Mouse (Mus musculus): Measurements from ENCODE around the gene Agpat1.

Gene Agpat1

DNA sequence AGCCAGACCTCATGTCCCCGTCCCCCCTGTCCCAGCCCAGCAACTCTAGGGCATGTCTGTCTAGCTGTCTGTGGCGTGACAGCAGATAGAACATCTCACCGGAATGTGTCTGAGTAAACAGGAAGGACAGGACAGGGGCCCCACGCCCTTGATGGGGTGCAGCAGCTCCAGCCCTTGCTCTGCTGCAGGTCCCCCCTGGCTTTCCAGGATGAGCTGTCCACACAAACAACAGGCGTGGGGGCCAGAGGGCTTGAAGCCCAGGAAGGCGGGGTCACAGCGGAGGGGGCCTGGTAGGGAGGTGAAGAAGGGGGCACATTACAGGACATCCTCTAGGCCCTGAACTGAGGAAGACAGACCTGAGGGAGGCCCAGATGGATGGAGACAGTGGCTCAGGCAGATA lies 51.1 kb downstream of the Agpat1 start:
- Histone ChIP-seq H3K36me3 (ENCODE audit: control insufficient read depth, insufficient read depth, low read length, poor library complexity, severe bottlenecking) (peaks cover 9% of the 10 kb centered on the region), H3K27me3 (ENCODE audit: control insufficient read depth, insufficient read depth, low read length, poor library complexity, severe bottlenecking) (no peaks in the 10 kb centered on the region)
- no peak for DNase-seq (ENCODE audit: low read depth, low spot score)

DNA sequence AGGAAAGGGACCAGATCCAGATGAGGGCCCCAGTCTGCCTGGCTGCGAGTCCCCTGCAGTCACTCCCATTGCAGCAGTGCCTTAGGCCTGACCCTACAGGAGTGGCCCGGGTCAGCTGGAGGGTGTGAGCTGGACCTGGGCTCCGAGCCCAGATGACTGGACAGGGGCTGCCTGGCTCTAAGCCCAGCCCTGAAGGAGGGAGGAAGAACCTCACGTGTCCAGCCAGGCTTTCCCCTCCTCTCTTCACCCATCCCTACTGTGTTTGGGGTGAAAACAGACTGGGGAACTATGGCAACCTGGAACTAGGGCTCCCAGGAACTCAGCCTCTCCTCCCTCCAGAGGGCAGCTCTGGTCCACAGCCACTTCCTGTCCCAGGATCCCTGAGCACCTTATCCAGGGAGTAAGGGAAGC lies 51.5 kb downstream of the Agpat1 start:
- no peak for DNase-seq (ENCODE audit: low read depth, low spot score)
- Histone ChIP-seq H3K27me3 (ENCODE audit: control insufficient read depth, insufficient read depth, low read length, poor library complexity, severe bottlenecking) (no peaks in the 10 kb centered on the region), H3K36me3 (ENCODE audit: control insufficient read depth, insufficient read depth, low read length, poor library complexity, severe bottlenecking) (peaks cover 8% of the 10 kb centered on the region)

DNA sequence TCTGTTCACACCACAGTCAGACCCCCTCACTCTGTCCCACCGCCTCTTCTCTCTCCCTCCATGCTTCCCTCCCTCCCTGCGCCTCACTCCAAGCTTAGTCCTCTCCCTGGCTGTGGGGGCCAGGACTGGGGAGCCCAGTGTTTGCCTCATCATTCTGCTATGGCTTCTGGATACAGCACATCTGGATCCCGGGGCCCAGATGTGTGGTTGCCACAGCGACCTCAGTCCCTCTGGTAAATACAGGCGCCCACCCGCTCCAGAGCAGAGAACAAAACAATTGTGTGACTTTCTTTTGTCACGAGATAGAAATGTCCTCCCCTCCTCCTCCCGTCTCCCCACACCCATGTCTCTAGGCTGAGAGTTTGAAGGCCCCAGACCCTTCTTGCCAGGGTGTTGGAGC lies 52.6 kb downstream of the Agpat1 start:
- no peak for DNase-seq (ENCODE audit: low read depth, low spot score)
- H3K36me3 ChIP-seq (ENCODE audit: control insufficient read depth, insufficient read depth, low read length, poor library complexity, severe bottlenecking), result peaks cover 6% of the 10 kb centered on the region

DNA sequence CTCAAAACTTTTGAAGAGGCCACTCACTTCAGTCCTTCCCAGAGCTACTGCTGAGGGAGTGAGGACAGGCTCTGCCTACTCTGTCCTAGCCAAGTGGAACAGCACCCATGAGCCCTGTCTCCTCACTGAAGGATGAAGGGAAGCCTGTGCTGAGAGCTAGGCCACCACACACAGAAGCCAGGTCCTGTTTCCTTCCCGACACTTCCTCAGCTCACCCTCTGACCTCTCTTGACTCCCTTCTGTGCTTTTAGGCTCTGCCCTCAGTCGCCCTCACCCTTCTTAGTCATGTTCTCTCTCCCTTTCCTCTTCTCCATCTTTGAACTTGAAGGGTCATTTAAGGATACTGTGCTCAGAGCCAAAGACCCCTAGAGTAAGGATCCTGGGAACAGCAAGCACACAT lies 53.2 kb downstream of the Agpat1 start:
- DNase-seq (ENCODE audit: low read depth, low spot score), result no peak
- peaks cover 4% of the 10 kb centered on the region; the same call in 1 of the 2 replicates for H3K27me3 ChIP-seq (ENCODE audit: control insufficient read depth, insufficient read depth, low read length, poor library complexity, severe bottlenecking)
- peaks cover 6% of the 10 kb centered on the region; the same call in 1 of the 2 replicates for H3K36me3 ChIP-seq (ENCODE audit: control insufficient read depth, insufficient read depth, low read length, poor library complexity, severe bottlenecking)

More for the DNA sequence above, 52.6 kb downstream of the Agpat1 start:
- H3K27me3 ChIP-seq (ENCODE audit: control insufficient read depth, insufficient read depth, low read length, poor library complexity, severe bottlenecking), result peaks cover 3% of the 10 kb centered on the region; the same call in 1 of the 2 replicates

DNA sequence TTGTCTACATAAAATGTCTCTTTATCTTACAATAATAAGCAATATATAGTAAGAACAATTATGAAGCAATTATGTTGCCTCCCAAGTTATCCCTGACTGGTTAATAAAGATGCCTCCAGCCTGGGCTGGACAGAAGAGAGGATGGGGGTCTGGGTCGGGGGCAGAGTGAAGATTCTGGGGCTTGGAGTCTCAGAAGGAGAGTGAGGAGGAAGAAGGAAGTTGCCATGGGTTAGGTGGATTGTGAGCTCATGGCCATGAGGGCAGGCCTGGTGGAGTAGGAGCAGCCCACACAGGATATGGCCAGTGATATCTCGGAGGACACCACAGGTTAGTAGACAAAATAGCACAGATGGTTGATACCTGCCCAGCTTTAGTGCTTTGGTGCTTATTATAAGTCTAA lies 54.1 kb downstream of the Agpat1 start:
- peaks cover 4% of the 10 kb centered on the region; the same call in 1 of the 2 replicates for H3K27me3 ChIP-seq (ENCODE audit: control insufficient read depth, insufficient read depth, low read length, poor library complexity, severe bottlenecking)
- H3K36me3 ChIP-seq (ENCODE audit: control insufficient read depth, insufficient read depth, low read length, poor library complexity, severe bottlenecking), result 0 out of 2 replicates have a peak, but pooled peaks cover 2% of the 10 kb centered on the region

DNA sequence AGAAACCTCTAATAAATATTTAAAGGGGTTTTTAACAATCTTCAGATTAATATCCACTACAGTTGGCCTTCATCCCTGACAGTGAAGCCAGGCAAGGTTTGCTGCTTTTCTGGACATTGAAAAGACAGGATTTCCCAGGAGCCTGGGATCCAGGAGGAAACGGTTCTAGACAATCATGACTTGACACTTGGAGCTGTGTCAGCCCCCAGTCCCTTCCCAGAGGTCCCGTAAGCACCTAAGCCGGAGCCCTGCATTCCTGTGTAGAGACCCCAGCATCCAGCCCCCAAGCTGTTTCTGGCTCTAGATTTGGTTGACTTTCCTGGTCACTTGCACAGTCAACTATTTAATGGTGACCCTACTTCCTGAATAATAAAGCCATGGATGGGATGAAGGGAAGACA lies 54.5 kb downstream of the Agpat1 start:
- Histone ChIP-seq H3K27me3 (ENCODE audit: control insufficient read depth, insufficient read depth, low read length, poor library complexity, severe bottlenecking) (peaks cover 4% of the 10 kb centered on the region; the same call in 1 of the 2 replicates), H3K36me3 (ENCODE audit: control insufficient read depth, insufficient read depth, low read length, poor library complexity, severe bottlenecking) (0 out of 2 replicates have a peak, but pooled peaks cover 2% of the 10 kb centered on the region)
- DNase-seq (ENCODE audit: low read depth, low spot score), result no peak

More for the DNA sequence above, 54.1 kb downstream of the Agpat1 start:
- DNase-seq (ENCODE audit: low read depth, low spot score), result no peak

DNA sequence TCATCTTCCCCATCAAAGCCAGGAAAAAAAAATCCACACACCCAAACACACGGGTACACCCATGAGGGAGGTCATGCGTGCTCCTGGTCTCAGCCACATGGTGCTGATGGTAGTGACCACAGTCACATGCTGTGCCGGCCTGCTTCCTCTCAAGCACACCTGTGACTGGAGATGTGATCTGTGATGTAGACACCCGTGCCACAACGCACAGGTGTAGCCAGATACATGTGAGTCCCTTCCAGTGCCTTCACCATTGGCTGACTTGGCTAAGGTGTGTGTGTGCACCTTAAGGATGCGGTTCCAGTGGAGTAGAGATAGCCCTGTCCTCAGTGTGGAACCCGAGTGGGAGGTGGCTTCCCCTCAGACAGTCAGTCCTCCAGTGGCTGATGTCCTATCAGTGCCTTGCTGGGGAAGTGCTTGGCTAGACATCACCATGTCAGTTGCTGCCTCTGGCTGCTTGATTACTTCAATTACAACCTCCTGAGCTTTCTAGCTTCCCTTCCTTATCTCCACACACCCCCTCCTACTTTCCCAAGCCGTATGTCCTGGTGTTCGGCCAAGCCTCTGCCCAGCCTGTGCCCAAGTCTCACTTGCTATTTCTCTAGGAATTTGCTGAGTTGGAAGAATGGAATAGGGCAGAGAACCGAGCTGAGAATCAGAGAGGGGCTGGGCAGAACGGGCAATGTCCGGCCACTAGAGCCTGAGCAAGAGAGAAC lies 55.3 kb downstream of the Agpat1 start:
- H3K27me3 ChIP-seq (ENCODE audit: control insufficient read depth, insufficient read depth, low read length, poor library complexity, severe bottlenecking), result peaks cover 4% of the 10 kb centered on the region; the same call in 1 of the 2 replicates
- DNase-seq (ENCODE audit: low read depth, low spot score), result peak; percentile 45

DNA sequence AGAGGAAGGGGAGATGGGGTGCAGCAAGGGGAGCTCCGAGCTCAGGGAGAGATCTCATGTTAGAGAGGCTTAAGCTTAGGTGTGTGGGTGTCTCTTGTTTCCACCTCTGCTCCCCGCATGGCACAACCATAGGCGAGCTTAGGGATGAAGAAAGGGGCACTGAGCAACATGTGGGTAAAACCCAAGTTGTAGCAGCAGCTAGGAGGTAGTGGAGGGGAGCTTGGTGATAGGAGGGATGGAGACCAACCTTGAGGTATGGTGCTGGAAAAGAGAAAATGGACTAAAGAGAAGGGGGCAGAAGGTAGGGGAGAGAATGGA lies 55.8 kb downstream of the Agpat1 start:
- no peak for DNase-seq (ENCODE audit: low read depth, low spot score)
- Histone ChIP-seq H3K27me3 (ENCODE audit: control insufficient read depth, insufficient read depth, low read length, poor library complexity, severe bottlenecking) (peaks cover 6% of the 10 kb centered on the region; the same call in 1 of the 2 replicates), H3K36me3 (ENCODE audit: control insufficient read depth, insufficient read depth, low read length, poor library complexity, severe bottlenecking) (no peaks in the 10 kb centered on the region)

More for the DNA sequence above, 55.3 kb downstream of the Agpat1 start:
- H3K36me3 ChIP-seq (ENCODE audit: control insufficient read depth, insufficient read depth, low read length, poor library complexity, severe bottlenecking), result 0 out of 2 replicates have a peak, but pooled peaks cover under 1% of the 10 kb centered on the region

DNA sequence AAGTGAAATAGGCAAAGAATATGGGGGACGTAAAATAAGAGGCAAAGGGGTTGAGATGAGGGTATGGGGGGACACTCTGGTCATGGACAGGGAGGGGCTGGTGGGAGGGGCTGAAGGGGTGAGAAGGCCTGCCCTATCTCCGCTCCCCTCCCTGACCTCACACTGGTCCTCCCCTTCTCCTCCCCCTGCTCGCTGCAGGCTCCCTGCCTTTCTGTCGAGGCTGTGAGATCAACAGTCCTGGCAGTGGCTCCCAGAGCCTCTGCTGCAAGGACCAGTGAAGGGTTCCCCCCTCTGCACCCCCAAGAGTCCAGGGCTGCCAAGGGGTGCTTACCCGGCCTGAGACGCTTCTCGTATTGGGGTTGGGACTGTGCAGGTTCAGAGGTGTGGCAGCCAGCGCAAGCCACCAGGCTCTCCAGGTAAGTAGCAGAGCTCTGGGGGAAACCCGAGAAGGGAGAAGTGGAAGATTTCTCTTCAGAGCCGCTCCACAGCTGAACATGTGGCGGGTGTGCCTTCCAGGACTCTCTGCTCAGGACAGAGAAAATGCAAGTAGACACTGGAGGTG lies 56.3 kb downstream of the Agpat1 start:
- DNase-seq (ENCODE audit: low read depth, low spot score), result no peak
- no peaks in the 10 kb centered on the region for H3K36me3 ChIP-seq (ENCODE audit: control insufficient read depth, insufficient read depth, low read length, poor library complexity, severe bottlenecking)
- peaks cover 6% of the 10 kb centered on the region; the same call in 1 of the 2 replicates for H3K27me3 ChIP-seq (ENCODE audit: control insufficient read depth, insufficient read depth, low read length, poor library complexity, severe bottlenecking)

DNA sequence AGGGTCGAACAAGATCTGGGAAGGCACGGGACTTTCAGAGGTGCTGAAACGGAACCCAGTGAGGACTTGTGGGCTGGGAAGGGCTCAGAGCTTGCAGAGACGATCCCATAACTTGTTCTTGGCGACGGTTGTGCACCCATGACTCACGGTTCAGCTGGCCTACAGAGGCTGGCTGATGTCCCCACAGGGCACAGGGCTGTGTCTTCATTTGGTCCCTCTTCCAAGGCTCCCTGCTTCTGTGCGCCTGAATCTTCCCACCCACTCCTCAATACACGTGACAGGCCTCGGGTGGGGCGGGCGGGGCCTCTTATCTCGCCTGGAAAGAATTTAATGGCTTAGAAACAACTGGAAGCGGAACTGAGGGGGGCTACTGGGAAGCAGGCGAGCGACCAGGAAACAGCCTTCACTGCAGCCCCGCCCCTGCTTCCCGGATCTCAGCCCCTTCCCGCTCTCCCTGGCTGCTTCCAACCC lies 57.1 kb downstream of the Agpat1 start:
- Histone ChIP-seq H3K36me3 (ENCODE audit: control insufficient read depth, insufficient read depth, low read length, poor library complexity, severe bottlenecking) (no peaks in the 10 kb centered on the region), H3K27me3 (ENCODE audit: control insufficient read depth, insufficient read depth, low read length, poor library complexity, severe bottlenecking) (peaks cover 6% of the 10 kb centered on the region; the same call in 1 of the 2 replicates)
- DNase-seq (ENCODE audit: low read depth, low spot score), result no peak

DNA sequence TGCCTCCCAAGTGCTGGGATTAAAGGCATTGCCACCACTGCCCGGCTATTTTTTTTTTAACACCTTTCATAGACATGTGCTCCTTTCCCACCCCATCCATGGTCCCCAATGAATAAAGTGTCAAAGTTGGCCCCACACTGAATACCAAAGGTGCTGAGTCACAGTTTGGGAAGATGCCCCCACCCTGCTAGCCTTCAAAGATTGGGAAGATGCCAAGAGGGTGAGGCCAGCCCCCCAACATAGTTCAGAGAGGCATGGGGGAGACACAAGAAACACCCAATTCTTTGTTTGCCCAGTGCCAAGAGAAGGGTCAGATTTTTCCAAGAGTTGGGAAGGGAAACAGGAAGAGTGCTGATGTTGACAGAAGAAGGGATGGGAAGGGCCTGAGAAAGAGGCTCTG lies 58.4 kb downstream of the Agpat1 start:
- H3K36me3 ChIP-seq (ENCODE audit: control insufficient read depth, insufficient read depth, low read length, poor library complexity, severe bottlenecking), result no peaks in the 10 kb centered on the region
- DNase-seq (ENCODE audit: low read depth, low spot score), result no peak

DNA sequence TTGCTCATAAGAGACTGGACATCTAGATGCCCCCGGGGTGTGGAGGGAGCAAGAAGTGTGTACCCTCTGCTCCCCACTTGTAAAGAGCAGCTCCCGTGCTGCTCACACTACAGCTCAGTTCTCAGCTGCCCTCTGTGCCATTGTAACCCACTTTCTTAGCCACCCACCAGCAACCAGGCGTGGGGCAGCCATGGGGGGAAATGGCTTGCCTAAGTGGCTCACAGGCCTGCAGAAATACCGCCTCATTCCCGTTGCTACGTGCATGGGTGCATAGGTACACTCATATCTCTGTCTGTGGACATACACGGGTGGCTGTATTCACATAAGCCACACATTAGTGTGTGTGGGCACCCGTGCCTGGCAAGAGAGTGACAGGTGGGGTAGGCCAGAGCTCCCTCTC lies 58.9 kb downstream of the Agpat1 start:
- no peak for DNase-seq (ENCODE audit: low read depth, low spot score)
- Histone ChIP-seq H3K36me3 (ENCODE audit: control insufficient read depth, insufficient read depth, low read length, poor library complexity, severe bottlenecking) (no peaks in the 10 kb centered on the region), H3K27me3 (ENCODE audit: control insufficient read depth, insufficient read depth, low read length, poor library complexity, severe bottlenecking) (peaks cover 6% of the 10 kb centered on the region; the same call in 1 of the 2 replicates)

More for the DNA sequence above, 58.4 kb downstream of the Agpat1 start:
- peaks cover 6% of the 10 kb centered on the region; the same call in 1 of the 2 replicates for H3K27me3 ChIP-seq (ENCODE audit: control insufficient read depth, insufficient read depth, low read length, poor library complexity, severe bottlenecking)

All from splenic B cell, adult 2 months (primary cell).